Mouse (Mus musculus) myocyte (in vitro differentiated cells): ENCODE measurements around the gene Lbx1.

ENCODE experiments used
- CEBPB ChIP-seq: IDR thresholded peaks from 2 replicates; pipeline ENCODE4 v1.6.1; 2011; ENCODE audit warnings: mild to moderate bottlenecking, moderate library complexity; ENCODE audit not compliant: poor library complexity, insufficient read depth, severe bottlenecking
- E2F4 ChIP-seq: IDR thresholded peaks from one replicate; pipeline ENCODE4 v1.6.1; 2011; ENCODE audit warnings: mild to moderate bottlenecking, control low read depth, moderate library complexity; ENCODE audit not compliant: insufficient read depth
- MAX ChIP-seq: IDR thresholded peaks from one replicate; pipeline ENCODE4 v1.6.1; 2011; ENCODE audit warnings: low read depth, mild to moderate bottlenecking, control low read depth
- MYOD1 ChIP-seq, 3 experiments: IDR thresholded peaks; one replicate each; pipeline ENCODE4 v1.6.1; 2011; ENCODE audit warnings: control low read depth in 2 of 3, low read depth in 2 of 3, mild to moderate bottlenecking in 2 of 3, moderate library complexity in 1 of 3; ENCODE audit not compliant: insufficient read length in 2 of 3, control insufficient read depth in 1 of 3
- MYOG ChIP-seq, 3 experiments: IDR thresholded peaks; one replicate each; pipeline ENCODE4 v1.6.1; 2011; ENCODE audit warnings: control low read depth in 2 of 3, low read depth in 2 of 3, mild to moderate bottlenecking in 2 of 3; ENCODE audit not compliant: insufficient read length in 2 of 3, control insufficient read depth in 1 of 3, insufficient read depth in 1 of 3
- POLR2A ChIP-seq: IDR thresholded peaks from one replicate; pipeline ENCODE4 v1.6.1; 2011; ENCODE audit warnings: low read depth, mild to moderate bottlenecking, control low read depth, moderate library complexity; ENCODE audit not compliant: insufficient read length
- POLR2AphosphoS2 ChIP-seq: IDR thresholded peaks from one replicate; pipeline ENCODE4 v1.6.1; 2011; ENCODE audit warnings: low read depth, control low read depth; ENCODE audit not compliant: insufficient read length
- REST ChIP-seq: IDR thresholded peaks from one replicate; pipeline ENCODE4 v1.6.1; 2011; ENCODE audit warnings: mild to moderate bottlenecking, control low read depth, moderate library complexity; ENCODE audit not compliant: insufficient read depth, insufficient read length
- TCF12 ChIP-seq: IDR thresholded peaks from one replicate; pipeline ENCODE4 v1.6.1; 2011; ENCODE audit warnings: mild to moderate bottlenecking, control low read depth; ENCODE audit not compliant: poor library complexity, insufficient read depth, severe bottlenecking
- USF1 ChIP-seq: IDR thresholded peaks from one replicate; pipeline ENCODE4 v1.6.1; 2011; ENCODE audit warnings: low read depth, mild to moderate bottlenecking, control low read depth, moderate library complexity

GRCm38 (mm10) chr19:45254806-45255205, 19.2 kb upstream of the Lbx1 start:
- TF ChIP-seq POLR2A = no peak
- TF ChIP-seq USF1 = no peak
- no peak for TF ChIP-seq CEBPB
- no peak for TF ChIP-seq E2F4
- no peak for TF ChIP-seq MAX
- TF ChIP-seq MYOD1 (IDR thresholded peaks at IDR 0.05; ENCODE audit: control insufficient read depth in 1 of 3, insufficient read length in 2 of 3, low read depth in 2 of 3) = no peak
- no peak for TF ChIP-seq TCF12
- no peak for TF ChIP-seq POLR2AphosphoS2
- no peak for TF ChIP-seq MYOG (IDR thresholded peaks at IDR 0.05; ENCODE audit: control insufficient read depth in 1 of 3, insufficient read depth in 1 of 3, insufficient read length in 2 of 3, low read depth in 2 of 3)
- no peak for TF ChIP-seq REST
